Mouse (Mus musculus) heart, postnatal 0 days (tissue): Measurements from ENCODE around the gene Ift43. TPM values are rescaled to one million over a fixed set of nuclear protein-coding genes. Genes with fewer than 3 reads are reported as not detected.
A peak's percentile ranks its signal among the peaks of the same experiment; 100 is the strongest.

ENCODE experiments used
- ATAC-seq: fragments of 200-750 bp; cut with Nextera tagmentation; 2 replicates; pipeline ENCODE4 v1.8.0; 2017; ENCODE audit warnings: low read depth, moderate number of reproducible peaks, moderate library complexity; ENCODE audit not compliant: insufficient read depth
- DNase-seq: peaks from one replicate; pipeline ENCODE4 v3.0.0-alpha.2; 2016; ENCODE audit warnings: low spot score
- H3K27ac ChIP-seq: fragments of 300-500 bp; sonication (generic); 2 replicates; pipeline ENCODE4 v1.5.1; 2014; ENCODE audit warnings: low read depth, mild to moderate bottlenecking
- H3K27me3 ChIP-seq: fragments of 300-500 bp; sonication (generic); 2 replicates; pipeline ENCODE4 v1.6.1; 2014; ENCODE audit warnings: low read length, mixed read lengths; ENCODE audit not compliant: control insufficient read depth, insufficient read depth
- H3K36me3 ChIP-seq: fragments of 300-500 bp; sonication (generic); replicated peaks from 2 replicates; pipeline ENCODE4 v1.6.1; 2014; ENCODE audit warnings: low read length, mixed read lengths; ENCODE audit not compliant: control insufficient read depth, insufficient read depth
- H3K4me1 ChIP-seq: fragments of 300-500 bp; sonication (generic); 2 replicates; pipeline ENCODE4 v1.6.1; 2014; ENCODE audit warnings: antibody characterized with exemption; ENCODE audit not compliant: control insufficient read depth, insufficient read depth
- H3K4me2 ChIP-seq: fragments of 300-500 bp; sonication (generic); 2 replicates; pipeline ENCODE4 v1.6.1; 2014; ENCODE audit warnings: low read depth, mild to moderate bottlenecking, low read length, moderate library complexity
- H3K4me3 ChIP-seq: fragments of 300-500 bp; sonication (generic); 2 replicates; pipeline ENCODE4 v1.5.1; 2014; ENCODE audit warnings: low read depth, low read length
- H3K9ac ChIP-seq: fragments of 300-500 bp; sonication (generic); replicated peaks from 2 replicates; pipeline ENCODE4 v1.6.1; 2014; ENCODE audit warnings: low read depth, low read length, mixed read lengths
- H3K9me3 ChIP-seq: fragments of 300-500 bp; sonication (generic); replicated peaks from 2 replicates; pipeline ENCODE4 v1.6.1; 2016; ENCODE audit warnings: low read length; ENCODE audit not compliant: control insufficient read depth
- CTCF ChIP-seq: IDR thresholded peaks from 2 replicates; pipeline ENCODE4 v1.5.1; 2016; ENCODE audit warnings: antibody characterized with exemption, control low read depth, low read depth
- EP300 ChIP-seq: IDR thresholded peaks from 2 replicates; pipeline ENCODE4 v1.6.1; 2016; ENCODE audit warnings: antibody characterized with exemption, low read depth
- WGBS: fragments of 180-500 bp; shearing (Covaris S2); extraction: QIAGEN DNeasy Blood & Tissue Kit; methylation state at CpG from one replicate; pipeline ENCODE4 v1.1.7; 2014; 5-methylcytosine and 5-hydroxymethylcytosine counted together
- polyA plus RNA-seq: library from polyadenylated mRNA; unstranded; fragments of >200 nt; fragmentation: Nextera tagmentation; extraction: Ambion mirVana; gene quantifications from 2 replicates; pipeline ENCODE4 v1.2.1, GENCODE M21; 2015
- total RNA-seq: library from RNA; depleted of rRNA; stranded (reverse); fragments of >200 nt; gene quantifications from 2 replicates; pipeline ENCODE4 v1.2.3, GENCODE M21; 2014; ENCODE audit warnings: low replicate concordance

Ift43 gene
- total and polyA plus RNA-seq, 2 experiments from 2014 or later: 10.8 to 102 TPM

- H3K27ac ChIP-seq: no peak overlapping the region
- TF ChIP-seq EP300: no peak
- no peak for TF ChIP-seq CTCF
- no peaks in the 10 kb centered on the region for H3K4me1 ChIP-seq
- no peaks in the 10 kb centered on the region for H3K9me3 ChIP-seq
- ATAC-seq (no peak), DNase-seq (no peak)
- no peaks in the 10 kb centered on the region for H3K27me3 ChIP-seq
- no peak overlapping the region for H3K9ac ChIP-seq
- no peak overlapping the region for H3K4me3 ChIP-seq
- no peak overlapping the region for H3K4me2 ChIP-seq
- H3K36me3 ChIP-seq: peaks cover 13% of the 10 kb centered on the region; the same call in 1 of the 2 replicates
- 94% methylated on average over 3 of the region's 3 CpGs for WGBS
Measured at GRCm38 (mm10) chr12:86146246-86146645, 63.9 kb downstream of the Ift43 start.

GRCm38 (mm10) chr12:86148271-86148670 is 65.9 kb downstream of the Ift43 start:
- Histone ChIP-seq H3K36me3 (peaks cover 13% of the 10 kb centered on the region; the same call in 1 of the 2 replicates), H3K4me2 (no peak overlapping the region), H3K27me3 (no peaks in the 10 kb centered on the region), H3K9ac (no peak overlapping the region), H3K4me1 (peaks cover 14% of the 10 kb centered on the region; the same call in 1 of the 2 replicates), H3K27ac (no peak overlapping the region), H3K4me3 (no peak overlapping the region), H3K9me3 (no peaks in the 10 kb centered on the region)
- DNase-seq (no peak), ATAC-seq (no peak)
- WGBS: 65% methylated on average over 6 of the region's 6 CpGs
- TF ChIP-seq CTCF (no peak), EP300 (no peak)

GRCm38 (mm10) chr12:86149087-86149486 is 66.7 kb downstream of the Ift43 start:
- no peak for TF ChIP-seq EP300
- TF ChIP-seq CTCF: no peak
- no peak overlapping the region for H3K4me2 ChIP-seq
- no peak overlapping the region for H3K4me3 ChIP-seq
- no peak overlapping the region for H3K27ac ChIP-seq
- 89% methylated on average over 6 of the region's 6 CpGs for WGBS
- H3K27me3 ChIP-seq: no peaks in the 10 kb centered on the region
- H3K36me3 ChIP-seq: peaks cover 7% of the 10 kb centered on the region; the same call in 1 of the 2 replicates
- no peak for DNase-seq
- no peaks in the 10 kb centered on the region for H3K9me3 ChIP-seq
- H3K9ac ChIP-seq: no peak overlapping the region
- ATAC-seq: no peak
- peaks cover 14% of the 10 kb centered on the region; the same call in 1 of the 2 replicates for H3K4me1 ChIP-seq

- WGBS: 45% methylated on average over 12 of the region's 12 CpGs
- no peak for DNase-seq
- no peak overlapping the region for H3K4me2 ChIP-seq
- peaks cover 14% of the 10 kb centered on the region; the same call in 1 of the 2 replicates for H3K4me1 ChIP-seq
- H3K9me3 ChIP-seq: no peaks in the 10 kb centered on the region
- no peak for ATAC-seq
- TF ChIP-seq EP300: no peak
- TF ChIP-seq CTCF: no peak
- no peak overlapping the region for H3K9ac ChIP-seq
- no peaks in the 10 kb centered on the region for H3K36me3 ChIP-seq
- no peaks in the 10 kb centered on the region for H3K27me3 ChIP-seq
- no peak overlapping the region for H3K27ac ChIP-seq
- H3K4me3 ChIP-seq: no peak overlapping the region
Measured at GRCm38 (mm10) chr12:86151941-86152340, 69.6 kb downstream of the Ift43 start.

GRCm38 (mm10) chr12:86153213-86153957 is 71.0 kb downstream of the Ift43 start:
- Histone ChIP-seq H3K36me3 (no peaks in the 10 kb centered on the region), H3K4me3 (no peak overlapping the region), H3K4me1 (peaks cover 25% of the 10 kb centered on the region), H3K9me3 (no peaks in the 10 kb centered on the region), H3K27ac (0 out of 2 replicates have a peak overlapping the region, but pooled peaks have one; percentile 30), H3K4me2 (no peak overlapping the region), H3K27me3 (no peaks in the 10 kb centered on the region), H3K9ac (no peak overlapping the region)
- ATAC-seq: no peak; the same call in 1 of the 2 replicates
- no peak for TF ChIP-seq EP300
- no peak for TF ChIP-seq CTCF
- 81% methylated on average over 12 of the region's 12 CpGs for WGBS
- no peak for DNase-seq

GRCm38 (mm10) chr12:86155176-86155575 is 72.8 kb downstream of the Ift43 start:
- no peak overlapping the region for H3K9ac ChIP-seq
- no peaks in the 10 kb centered on the region for H3K9me3 ChIP-seq
- H3K4me2 ChIP-seq: no peak overlapping the region
- TF ChIP-seq EP300: no peak
- no peak for TF ChIP-seq CTCF
- H3K27me3 ChIP-seq: no peaks in the 10 kb centered on the region
- no peaks in the 10 kb centered on the region for H3K36me3 ChIP-seq
- DNase-seq: no peak
- WGBS: 85% methylated on average over 8 of the region's 8 CpGs
- peaks cover 36% of the 10 kb centered on the region for H3K4me1 ChIP-seq
- H3K27ac ChIP-seq: no peak overlapping the region
- H3K4me3 ChIP-seq: no peak overlapping the region
- ATAC-seq: no peak
